Mouse (Mus musculus) hindbrain, embryonic 14.5 days (tissue): ENCODE data around the gene D5Ertd579e. TPM values are rescaled to one million over a fixed set of nuclear protein-coding genes. Genes with fewer than 3 reads are reported as not detected.

Source experiments
- ATAC-seq: fragments of 200-750 bp; cut with Nextera tagmentation; 2 replicates; pipeline ENCODE4 v1.8.0; 2017; ENCODE audit warnings: moderate number of reproducible peaks, mild to moderate bottlenecking, moderate TSS enrichment, moderate library complexity; ENCODE audit not compliant: low FRiP score
- DNase-seq: peaks from one replicate; pipeline ENCODE4 v3.0.0-alpha.2; 2015; ENCODE audit warnings: low spot score
- H3K27ac ChIP-seq: fragments of 300-500 bp; sonication (generic); 2 replicates; pipeline ENCODE4 v1.5.1; 2014; ENCODE audit warnings: mild to moderate bottlenecking, moderate library complexity
- H3K27me3 ChIP-seq: fragments of 300-500 bp; sonication (generic); 2 replicates; pipeline ENCODE4 v1.6.1; 2014; ENCODE audit warnings: mild to moderate bottlenecking, low read length, mixed read lengths; ENCODE audit not compliant: control insufficient read depth, insufficient read depth
- H3K36me3 ChIP-seq: fragments of 300-500 bp; sonication (generic); replicated peaks from 2 replicates; pipeline ENCODE4 v1.6.1; 2014; ENCODE audit not compliant: control insufficient read depth, insufficient read depth
- H3K4me1 ChIP-seq: fragments of 300-500 bp; sonication (generic); replicated peaks from 2 replicates; pipeline ENCODE4 v1.6.1; 2014; ENCODE audit warnings: antibody characterized with exemption, low read length, mixed read lengths; ENCODE audit not compliant: control insufficient read depth, insufficient read depth
- H3K4me2 ChIP-seq: fragments of 300-500 bp; sonication (generic); replicated peaks from 2 replicates; pipeline ENCODE4 v1.6.1; 2014; ENCODE audit warnings: mild to moderate bottlenecking, moderate library complexity
- H3K4me3 ChIP-seq: fragments of 300-500 bp; sonication (generic); replicated peaks from 2 replicates; pipeline ENCODE4 v1.5.1; 2014; ENCODE audit warnings: mild to moderate bottlenecking, low read length
- H3K9ac ChIP-seq: fragments of 300-500 bp; sonication (generic); 2 replicates; pipeline ENCODE4 v1.6.1; 2014
- H3K9me3 ChIP-seq: fragments of 300-500 bp; sonication (generic); 2 replicates; pipeline ENCODE4 v1.6.1; 2016; ENCODE audit warnings: low read length; ENCODE audit not compliant: control insufficient read depth
- WGBS: fragments of 180-500 bp; shearing (Covaris S2); extraction: QIAGEN DNeasy Blood & Tissue Kit; methylation state at CpG from one replicate; pipeline ENCODE4 v1.1.7; 2014; 5-methylcytosine and 5-hydroxymethylcytosine counted together
- polyA plus RNA-seq: library from polyadenylated mRNA; unstranded; fragments of >200 nt; fragmentation: Nextera tagmentation; extraction: Ambion mirVana; gene quantifications from 2 replicates; pipeline ENCODE4 v1.2.1, GENCODE M21; 2014

The D5Ertd579e gene
- polyA plus RNA-seq, 1 experiment from 2014 or later: 45.3 TPM

GRCm38 (mm10) chr5:36561509-36561908 is 134.3 kb downstream of the D5Ertd579e start:
- Histone ChIP-seq H3K4me2 (no peak overlapping the region), H3K27me3 (no peaks in the 10 kb centered on the region), H3K4me1 (0 out of 2 replicates have a peak, but pooled peaks cover under 1% of the 10 kb centered on the region), H3K4me3 (no peak overlapping the region), H3K9me3 (no peaks in the 10 kb centered on the region), H3K9ac (no peak overlapping the region), H3K27ac (no peak overlapping the region), H3K36me3 (no peaks in the 10 kb centered on the region)
- ATAC-seq (no peak), DNase-seq (no peak)
- 89% methylated on average over 4 of the region's 4 CpGs for WGBS

DNA sequence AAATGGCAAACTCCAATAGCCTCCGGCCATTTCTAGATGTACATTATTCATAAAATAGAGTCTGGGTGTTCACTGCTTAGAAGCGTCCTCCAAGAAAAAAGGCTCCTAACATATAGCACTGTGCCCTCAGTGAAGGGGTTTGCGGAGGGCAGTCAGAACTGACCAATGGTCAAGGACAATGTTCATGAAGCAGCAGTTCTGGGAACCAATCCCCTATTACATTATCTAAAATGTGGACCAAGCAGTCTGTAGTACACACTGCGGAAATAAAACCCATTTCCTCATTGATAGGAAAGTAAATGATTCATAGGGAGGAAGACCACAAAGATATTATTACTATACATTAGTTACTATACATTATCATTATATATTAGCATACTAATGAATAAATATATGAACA is 135.3 kb downstream of the D5Ertd579e start:
- Histone ChIP-seq H3K4me3 (no peak overlapping the region), H3K36me3 (no peaks in the 10 kb centered on the region), H3K9me3 (no peaks in the 10 kb centered on the region), H3K4me2 (no peak overlapping the region), H3K27me3 (no peaks in the 10 kb centered on the region), H3K27ac (no peak overlapping the region), H3K9ac (no peak overlapping the region), H3K4me1 (no peaks in the 10 kb centered on the region)
- DNase-seq (no peak), ATAC-seq (no peak)
- 94% methylated on average over 4 of the region's 4 CpGs for WGBS

- H3K4me3 ChIP-seq: no peak overlapping the region
- WGBS: 87% methylated on average over 6 of the region's 6 CpGs
Observed at GRCm38 (mm10) chr5:36559510-36560235, 136.2 kb downstream of the D5Ertd579e start.

DNA sequence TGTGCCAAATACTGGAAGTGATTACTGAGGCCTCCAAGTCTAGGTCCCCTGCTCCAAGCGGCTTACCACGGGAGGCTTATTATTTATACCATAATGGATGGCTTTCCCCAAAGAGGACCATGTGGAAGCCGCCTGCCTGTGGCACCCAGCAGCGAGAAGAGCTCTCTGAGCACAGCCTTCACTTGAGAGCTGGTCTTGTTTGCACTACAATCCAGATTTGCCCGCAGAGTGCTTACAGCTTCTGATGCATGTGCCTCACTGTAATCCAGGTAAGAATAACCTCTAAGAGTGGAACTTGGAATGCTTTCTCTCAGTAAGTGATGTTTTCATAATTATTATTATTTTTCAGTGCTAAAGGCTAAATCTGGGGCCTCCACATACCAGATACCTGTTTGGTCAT is 136.7 kb downstream of the D5Ertd579e start:
- H3K4me2 ChIP-seq: no peak overlapping the region
- no peak for ATAC-seq
- H3K27me3 ChIP-seq: no peaks in the 10 kb centered on the region
- no peak overlapping the region for H3K4me3 ChIP-seq
- no peaks in the 10 kb centered on the region for H3K4me1 ChIP-seq
- 73% methylated on average over 5 of the region's 5 CpGs for WGBS
- no peak overlapping the region for H3K9ac ChIP-seq
- H3K9me3 ChIP-seq: no peaks in the 10 kb centered on the region
- no peak for DNase-seq
- no peak overlapping the region for H3K27ac ChIP-seq
- H3K36me3 ChIP-seq: no peaks in the 10 kb centered on the region

More at GRCm38 (mm10) chr5:36559510-36560235, 136.2 kb downstream of the D5Ertd579e start:
- H3K27ac ChIP-seq: no peak overlapping the region
- no peak overlapping the region for H3K4me2 ChIP-seq
- H3K36me3 ChIP-seq: no peaks in the 10 kb centered on the region
- H3K27me3 ChIP-seq: no peaks in the 10 kb centered on the region
- no peaks in the 10 kb centered on the region for H3K4me1 ChIP-seq
- ATAC-seq: no peak
- H3K9me3 ChIP-seq: no peaks in the 10 kb centered on the region
- no peak for DNase-seq
- no peak overlapping the region for H3K9ac ChIP-seq

- no peak overlapping the region for H3K4me2 ChIP-seq
- WGBS: 87% methylated on average over 2 of the region's 2 CpGs
- H3K4me1 ChIP-seq: no peaks in the 10 kb centered on the region
- H3K9me3 ChIP-seq: no peaks in the 10 kb centered on the region
- H3K9ac ChIP-seq: no peak overlapping the region
- H3K4me3 ChIP-seq: no peak overlapping the region
- DNase-seq (no peak), ATAC-seq (no peak)
- no peaks in the 10 kb centered on the region for H3K36me3 ChIP-seq
- no peaks in the 10 kb centered on the region for H3K27me3 ChIP-seq
- no peak overlapping the region for H3K27ac ChIP-seq
Observed at GRCm38 (mm10) chr5:36558526-36558925, 137.3 kb downstream of the D5Ertd579e start.

- ATAC-seq (no peak), DNase-seq (no peak)
- WGBS: 31% methylated on average over 7 of the region's 7 CpGs
Observed at GRCm38 (mm10) chr5:36557584-36558308, 138.1 kb downstream of the D5Ertd579e start.

GRCm38 (mm10) chr5:36556906-36557305 is 138.9 kb downstream of the D5Ertd579e start:
- Histone ChIP-seq H3K4me2 (no peak overlapping the region), H3K4me1 (no peaks in the 10 kb centered on the region), H3K36me3 (no peaks in the 10 kb centered on the region), H3K27me3 (no peaks in the 10 kb centered on the region), H3K4me3 (no peak overlapping the region), H3K9me3 (no peaks in the 10 kb centered on the region), H3K9ac (no peak overlapping the region), H3K27ac (no peak overlapping the region)
- ATAC-seq: no peak
- DNase-seq: no peak
- 60% methylated on average over 3 of the region's 3 CpGs for WGBS

More at GRCm38 (mm10) chr5:36557584-36558308, 138.1 kb downstream of the D5Ertd579e start:
- no peaks in the 10 kb centered on the region for H3K4me1 ChIP-seq
- H3K9me3 ChIP-seq: no peaks in the 10 kb centered on the region
- H3K36me3 ChIP-seq: no peaks in the 10 kb centered on the region
- no peak overlapping the region for H3K4me3 ChIP-seq
- no peak overlapping the region for H3K4me2 ChIP-seq
- H3K9ac ChIP-seq: no peak overlapping the region
- no peaks in the 10 kb centered on the region for H3K27me3 ChIP-seq
- H3K27ac ChIP-seq: no peak overlapping the region

DNA sequence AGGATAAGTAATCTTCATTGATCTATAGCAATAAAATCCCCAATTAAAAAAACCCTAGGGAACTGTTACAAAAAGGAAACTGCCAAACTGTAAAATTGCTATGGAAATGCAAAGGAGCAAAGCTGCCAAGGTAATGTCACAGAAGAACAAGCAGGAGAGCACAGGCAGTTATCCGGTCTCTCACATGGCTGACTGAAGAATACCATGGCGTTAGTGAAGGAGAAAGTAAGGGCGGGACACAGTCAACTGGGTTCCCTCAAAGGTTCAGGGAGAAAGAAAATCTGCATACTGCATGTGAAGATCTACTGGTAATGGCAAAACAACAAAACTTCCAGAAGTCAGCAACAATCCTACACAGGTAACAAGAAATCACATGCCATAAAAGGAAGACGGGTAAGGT is 139.5 kb downstream of the D5Ertd579e start:
- H3K4me2 ChIP-seq: no peak overlapping the region
- H3K27me3 ChIP-seq: no peaks in the 10 kb centered on the region
- H3K4me1 ChIP-seq: no peaks in the 10 kb centered on the region
- DNase-seq: no peak
- H3K9ac ChIP-seq: no peak overlapping the region
- WGBS: 64% methylated on average over 4 of the region's 4 CpGs
- no peaks in the 10 kb centered on the region for H3K9me3 ChIP-seq
- no peak overlapping the region for H3K4me3 ChIP-seq
- no peaks in the 10 kb centered on the region for H3K36me3 ChIP-seq
- ATAC-seq: no peak
- no peak overlapping the region for H3K27ac ChIP-seq

DNA sequence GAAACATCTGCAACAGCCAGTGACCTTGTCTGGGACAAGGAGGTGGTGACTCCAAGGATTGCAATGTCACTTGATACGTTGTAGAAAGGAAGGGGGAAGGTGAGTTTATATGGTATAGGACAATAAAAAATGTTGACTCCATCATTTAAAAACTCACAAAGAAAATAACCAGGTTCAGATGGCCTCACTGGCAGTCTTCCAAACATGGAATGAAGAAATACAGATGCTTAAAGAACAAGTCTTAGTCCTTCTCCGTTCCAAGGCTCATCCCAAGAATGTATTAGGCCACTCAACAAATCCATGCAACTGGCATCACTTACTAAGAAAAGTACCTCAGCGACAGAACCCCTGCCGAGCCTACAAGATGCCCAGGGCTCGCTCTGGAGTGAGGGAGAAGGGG is 141.3 kb downstream of the D5Ertd579e start:
- Histone ChIP-seq H3K36me3 (no peaks in the 10 kb centered on the region), H3K27ac (no peak overlapping the region), H3K9ac (no peak overlapping the region), H3K4me3 (no peak overlapping the region), H3K4me1 (no peaks in the 10 kb centered on the region), H3K9me3 (no peaks in the 10 kb centered on the region), H3K4me2 (no peak overlapping the region), H3K27me3 (no peaks in the 10 kb centered on the region)
- ATAC-seq: no peak
- DNase-seq: no peak
- 86% methylated on average over 5 of the region's 5 CpGs for WGBS
